Mouse (Mus musculus) retina, postnatal 1 day (tissue): ENCODE measurements at regions not wholly inside any gene's neighbourhood (a gene's known extent, or its start where the extent isn't known, plus 50 kb on each side); places are given as distances from the start of the nearest gene placed in this dataset.

Experiments
- DNase-seq: peaks from one replicate; pipeline ENCODE4 v3.0.0-alpha.2; 2012

DNA sequence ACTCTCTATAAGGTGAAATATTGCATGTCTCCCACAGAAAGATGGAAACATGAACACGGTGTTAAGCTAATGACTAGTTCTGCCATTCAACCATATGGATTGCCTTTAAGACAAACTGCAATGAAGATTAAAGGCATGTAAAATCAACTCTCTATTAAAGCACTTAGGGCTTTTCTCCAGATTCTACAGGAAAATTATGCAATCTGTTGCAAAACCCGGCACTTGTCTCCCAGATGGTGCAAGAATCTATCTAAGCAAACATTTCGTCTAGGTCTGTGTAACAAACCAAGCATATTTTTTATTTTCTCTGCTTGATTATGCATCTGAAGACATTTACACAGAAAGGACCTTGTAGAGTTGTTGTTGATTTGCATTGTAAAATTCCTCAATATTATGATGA, 1682.9 kb downstream of the Cdh8 start:
- no peak for DNase-seq

GRCm38 (mm10) chr8:97722627-97723026, 1693.6 kb downstream of the Cdh8 start:
- DNase-seq, result no peak

- DNase-seq, result no peak
Observed at GRCm38 (mm10) chr8:97701706-97702105, 1714.6 kb downstream of the Cdh8 start.

GRCm38 (mm10) chr8:97664404-97664803, 1751.9 kb downstream of the Cdh8 start:
- no peak for DNase-seq

GRCm38 (mm10) chr8:97662144-97662543, 1754.1 kb downstream of the Cdh8 start:
- DNase-seq, result no peak

DNA sequence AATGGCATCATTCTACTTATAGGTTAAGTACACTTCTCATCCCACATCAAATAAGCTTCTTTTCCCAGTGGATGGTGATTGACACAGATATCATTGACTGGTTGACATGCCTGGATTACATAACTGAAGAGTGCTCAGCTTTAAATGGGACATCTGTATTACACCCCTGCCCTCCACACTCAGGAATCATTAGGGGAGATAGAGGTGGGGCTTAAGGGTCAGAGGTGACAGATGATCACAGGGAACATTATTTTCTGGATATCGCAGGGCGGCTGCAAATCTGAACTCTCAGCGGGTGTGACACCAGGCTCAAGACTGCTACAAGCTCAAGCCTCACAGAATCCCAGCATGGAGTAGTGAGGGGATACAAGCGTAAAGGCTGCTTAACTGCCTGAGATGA, 1763.5 kb upstream of the Got2 start:
- DNase-seq, result peak; percentile 23

- peak; percentile 31 for DNase-seq
Observed at GRCm38 (mm10) chr8:97632980-97633379, 1744.6 kb upstream of the Got2 start.
